Mouse (Mus musculus) bone marrow macrophage, adult 2 months (primary cell): ENCODE results near the gene Stx4a. TPM values are rescaled to one million over a fixed set of nuclear protein-coding genes. Genes with fewer than 3 reads are reported as not detected.

Experiments
- H3K27ac ChIP-seq: 2 replicates; pipeline ENCODE4 v1.5.1; 2012; ENCODE audit warnings: low read depth, low read length; ENCODE audit not compliant: insufficient read depth
- H3K4me1 ChIP-seq: 2 replicates; pipeline ENCODE4 v1.6.1; 2012; ENCODE audit warnings: low read length; ENCODE audit not compliant: control insufficient read depth, insufficient read depth
- H3K4me3 ChIP-seq: 2 replicates; pipeline ENCODE4 v1.5.1; 2012; ENCODE audit warnings: mild to moderate bottlenecking, low read length, moderate library complexity; ENCODE audit not compliant: insufficient read depth
- CTCF ChIP-seq: IDR thresholded peaks from 2 replicates; pipeline ENCODE4 v1.5.1; 2012; ENCODE audit warnings: low read depth, mild to moderate bottlenecking, low read length, moderate library complexity
- POLR2A ChIP-seq: IDR thresholded peaks from 2 replicates; pipeline ENCODE4 v1.6.1; 2012; ENCODE audit warnings: mild to moderate bottlenecking, low read depth, low read length, borderline replicate concordance
- polyA plus RNA-seq: library from polyadenylated mRNA; stranded (reverse); fragments of >200 nt; gene quantifications from 2 replicates; pipeline ENCODE4 v1.2.4, GENCODE M21; 2012; ENCODE audit not compliant: missing spikeins, insufficient read depth, insufficient read length

Stx4a gene
- polyA plus RNA-seq, 1 experiment = 152 TPM

- no peak overlapping the region for H3K27ac ChIP-seq
- H3K4me3 ChIP-seq = no peak overlapping the region
- TF ChIP-seq CTCF (no peak), POLR2A (no peak)
- H3K4me1 ChIP-seq = peaks cover 15% of the 10 kb centered on the region
Measured at GRCm38 (mm10) chr7:127897542-127897941, 73.4 kb downstream of the Stx4a start.

- Histone ChIP-seq H3K4me1 (peaks cover 15% of the 10 kb centered on the region), H3K4me3 (no peak overlapping the region), H3K27ac (no peak overlapping the region)
- TF ChIP-seq POLR2A (no peak), CTCF (no peak)
Measured at GRCm38 (mm10) chr7:127898179-127898956, 74.3 kb downstream of the Stx4a start.

Other genes starting within 250 kb of the Stx4a start
- gene Ccdc189, start 235.7 kb upstream of the Stx4a start, polyA plus RNA-seq = 2.7 and 2.9 TPM in 2 replicates
- 42.3 and 44.5 TPM in 2 replicates for gene Rnf40, start 235.5 kb upstream of the Stx4a start, polyA plus RNA-seq
- gene Zfp629, start 208.5 kb upstream of the Stx4a start, polyA plus RNA-seq = 11.2 and 11.4 TPM in 2 replicates
- gene Bcl7c, start 115.4 kb upstream of the Stx4a start, polyA plus RNA-seq = 30.4 and 40.0 TPM in 2 replicates
- gene Ctf1, start 111.6 kb upstream of the Stx4a start, polyA plus RNA-seq = not detected in 2 replicates
- gene Ctf2, start 92.1 kb upstream of the Stx4a start, polyA plus RNA-seq = not detected in 2 replicates
- gene Fbxl19, start 79.8 kb upstream of the Stx4a start, polyA plus RNA-seq = 11.9 and 16.5 TPM in 2 replicates
- gene Orai3, start 54.5 kb upstream of the Stx4a start, polyA plus RNA-seq = 44.2 and 45.8 TPM in 2 replicates
- 28.2 and 30.1 TPM in 2 replicates for gene Setd1a, start 47.6 kb upstream of the Stx4a start, polyA plus RNA-seq
- gene Gm49388, start 38.7 kb upstream of the Stx4a start, polyA plus RNA-seq = not detected in 2 replicates
- 43.4 and 47.9 TPM in 2 replicates for gene Hsd3b7, start 23.7 kb upstream of the Stx4a start, polyA plus RNA-seq
- not detected in 2 replicates for gene Stx1b, start 255 bp downstream of the Stx4a start, polyA plus RNA-seq
- gene Zfp646, start 51.9 kb downstream of the Stx4a start, polyA plus RNA-seq = 14.7 and 16.7 TPM in 2 replicates
- gene Zfp668, start 52.5 kb downstream of the Stx4a start, polyA plus RNA-seq = 8.0 and 9.8 TPM in 2 replicates
- 0.86 and 1.0 TPM in 2 replicates for gene Prss53, start 66.7 kb downstream of the Stx4a start, polyA plus RNA-seq
- not detected in 2 replicates for gene Gm21974, start 71.2 kb downstream of the Stx4a start, polyA plus RNA-seq
- 93.3 and 116 TPM in 2 replicates for gene Vkorc1, start 71.3 kb downstream of the Stx4a start, polyA plus RNA-seq
- gene Bckdk, start 79.8 kb downstream of the Stx4a start, polyA plus RNA-seq = 50.9 and 73.8 TPM in 2 replicates
- gene Kat8, start 88.2 kb downstream of the Stx4a start, polyA plus RNA-seq = 23.7 and 29.1 TPM in 2 replicates
- gene Prss8, start 105.8 kb downstream of the Stx4a start, polyA plus RNA-seq = not detected in 2 replicates
- gene Prss36, start 122.4 kb downstream of the Stx4a start, polyA plus RNA-seq = 1.7 and 2.6 TPM in 2 replicates
- 318 and 323 TPM in 2 replicates for gene Fus, start 143.2 kb downstream of the Stx4a start, polyA plus RNA-seq
- gene Pycard, start 169.6 kb downstream of the Stx4a start, polyA plus RNA-seq = 126 and 140 TPM in 2 replicates
- not detected in 2 replicates for gene Trim72, start 179.7 kb downstream of the Stx4a start, polyA plus RNA-seq
- gene Itgam, start 238.3 kb downstream of the Stx4a start, polyA plus RNA-seq = 515 and 564 TPM in 2 replicates
- 1.7 and 11.3 TPM in 2 replicates for gene Gm49368, start 238.4 kb downstream of the Stx4a start, polyA plus RNA-seq